Mouse (Mus musculus): ENCODE results near the gene Pcp4l1. TPM values are rescaled to one million over a fixed set of nuclear protein-coding genes. Genes with fewer than 3 reads are reported as not detected.
A peak's percentile ranks its signal among the peaks of the same experiment; 100 is the strongest.

The Pcp4l1 gene
- total and polyA plus RNA-seq, 3 experiments: 165 to 283 (median 255) TPM

DNA sequence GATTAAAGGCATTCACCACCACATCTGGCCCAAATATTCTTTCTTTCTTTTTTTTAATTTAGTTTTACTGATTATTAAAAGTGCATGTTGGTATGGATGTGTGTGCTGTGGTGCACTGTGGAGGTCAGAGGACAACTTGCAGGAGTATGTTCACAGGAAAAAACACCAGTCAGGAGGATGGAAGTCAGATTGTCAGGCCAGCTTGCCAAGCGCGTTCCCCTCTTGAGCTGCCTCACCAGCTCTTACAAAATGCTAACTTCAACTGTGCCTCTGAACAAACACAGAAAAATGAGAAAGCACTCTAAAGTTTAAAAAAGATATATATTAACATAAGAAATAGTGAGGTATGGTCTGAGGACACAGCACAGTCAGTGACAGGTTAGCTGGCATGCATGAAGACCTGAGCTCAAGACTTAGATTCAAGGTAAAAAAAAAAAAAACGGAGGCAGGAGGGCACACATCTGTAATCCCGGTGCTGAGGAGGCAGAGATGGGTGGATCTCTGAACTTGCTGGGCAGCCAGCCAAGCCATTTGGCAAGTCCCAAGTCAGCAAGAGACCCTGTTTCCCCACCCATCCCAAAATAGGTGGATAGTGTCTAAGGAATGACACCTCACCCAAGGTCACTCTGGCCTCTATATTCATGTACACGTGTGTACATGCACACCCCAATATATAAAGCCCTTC, 16.4 kb downstream of the Pcp4l1 start:
- DNase-seq: no peak
- intact Hi-C loops (cut with DNase I): no loop called here
- Histone ChIP-seq H3K27ac (peak overlapping the region; percentile 10; the same call in 1 of the 2 replicates), H3K36me3 (ENCODE audit: control insufficient read depth, insufficient read depth, low read length) (peaks cover 4% of the 10 kb centered on the region), H3K4me3 (no peak overlapping the region), H3K79me2 (replicated peaks; ENCODE audit: control insufficient read depth, insufficient read depth, low read length) (no peaks in the 10 kb centered on the region), H3K9ac (ENCODE audit: low read depth, low read length) (no peak overlapping the region), H3K27me3 (ENCODE audit: control insufficient read depth, insufficient read depth, low read length) (no peaks in the 10 kb centered on the region), H3K4me1 (ENCODE audit: control insufficient read depth, insufficient read depth, low read length) (peaks cover 12% of the 10 kb centered on the region)
- TF ChIP-seq POLR2A (IDR thresholded peaks at IDR 0.05; ENCODE audit: insufficient read depth, low read depth, low read length): no peak
- no peak for TF ChIP-seq CTCF (IDR thresholded peaks at IDR 0.05)
- no peak for TF ChIP-seq EP300 (IDR thresholded peaks at IDR 0.05; ENCODE audit: insufficient read depth, low read depth, low read length)
- 25% methylated on average over 5 of the region's 5 CpGs for WGBS

DNA sequence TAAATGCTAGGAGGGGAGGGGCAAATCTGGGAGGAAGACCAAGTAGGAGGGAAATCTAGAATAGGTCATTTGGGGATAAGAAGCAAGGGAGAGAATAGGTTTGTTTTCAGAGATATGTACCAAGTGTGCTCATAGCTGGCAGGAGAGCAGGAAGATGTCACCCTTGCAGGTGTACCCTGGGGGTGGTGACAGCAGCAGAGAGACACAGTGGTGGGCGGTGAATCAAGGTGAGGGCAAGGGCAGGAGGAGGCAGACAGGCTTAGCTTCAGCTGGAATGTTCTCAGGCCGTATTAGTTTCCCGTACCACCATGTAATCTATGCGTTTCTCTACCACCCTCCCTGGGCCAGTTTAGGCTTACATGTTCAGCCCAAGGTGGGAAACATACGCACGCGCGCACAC, 23.3 kb downstream of the Pcp4l1 start:
- intact Hi-C loops (cut with DNase I): no loop called here
- H3K9ac ChIP-seq (ENCODE audit: low read depth, low read length): no peak overlapping the region; the same call in 1 of the 2 replicates
- H3K4me1 ChIP-seq (ENCODE audit: control insufficient read depth, insufficient read depth, low read length): peaks cover 8% of the 10 kb centered on the region
- H3K27ac ChIP-seq: peak overlapping the region; percentile 81
- no peaks in the 10 kb centered on the region for H3K27me3 ChIP-seq (ENCODE audit: control insufficient read depth, insufficient read depth, low read length)
- H3K4me3 ChIP-seq: no peak overlapping the region
- 86% methylated on average over 8 of the region's 8 CpGs for WGBS
- no peak for DNase-seq
- no peak for TF ChIP-seq POLR2A (IDR thresholded peaks at IDR 0.05; ENCODE audit: insufficient read depth, low read depth, low read length)
- no peak for TF ChIP-seq CTCF (IDR thresholded peaks at IDR 0.05)
- no peak for TF ChIP-seq EP300 (IDR thresholded peaks at IDR 0.05; ENCODE audit: insufficient read depth, low read depth, low read length)
- H3K79me2 ChIP-seq (replicated peaks; ENCODE audit: control insufficient read depth, insufficient read depth, low read length): no peaks in the 10 kb centered on the region
- peaks cover 17% of the 10 kb centered on the region for H3K36me3 ChIP-seq (ENCODE audit: control insufficient read depth, insufficient read depth, low read length)

DNA sequence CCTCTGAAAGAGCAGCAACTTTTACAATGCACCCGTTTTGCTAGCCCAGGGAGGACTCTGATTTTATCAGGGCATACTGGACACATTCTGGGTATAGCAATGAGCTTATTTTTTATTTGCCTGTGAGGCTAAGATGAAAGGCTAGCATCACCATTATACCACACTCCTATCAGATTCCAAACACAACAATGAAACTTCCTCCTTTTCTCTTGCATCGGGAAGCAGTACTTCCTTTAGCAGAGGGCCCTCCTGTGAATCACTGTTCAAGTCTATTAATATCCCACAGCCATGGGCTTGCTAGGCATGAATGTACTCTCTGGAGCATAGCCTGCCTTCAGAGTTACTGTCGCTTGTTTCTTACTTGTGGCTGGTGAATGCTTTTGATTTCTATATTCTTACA, 24.9 kb downstream of the Pcp4l1 start:
- no peaks in the 10 kb centered on the region for H3K79me2 ChIP-seq (replicated peaks; ENCODE audit: control insufficient read depth, insufficient read depth, low read length)
- no peak for TF ChIP-seq EP300 (IDR thresholded peaks at IDR 0.05; ENCODE audit: insufficient read depth, low read depth, low read length)
- TF ChIP-seq CTCF (IDR thresholded peaks at IDR 0.05): no peak
- peak; percentile 60; the same call in 1 of the 2 replicates for TF ChIP-seq POLR2A (IDR thresholded peaks at IDR 0.05; ENCODE audit: insufficient read depth, low read depth, low read length)
- no peaks in the 10 kb centered on the region for H3K27me3 ChIP-seq (ENCODE audit: control insufficient read depth, insufficient read depth, low read length)
- no peak overlapping the region for H3K9ac ChIP-seq (ENCODE audit: low read depth, low read length)
- DNase-seq: no peak
- H3K4me3 ChIP-seq: no peak overlapping the region
- peaks cover 17% of the 10 kb centered on the region for H3K36me3 ChIP-seq (ENCODE audit: control insufficient read depth, insufficient read depth, low read length)
- 12% methylated on average over 3 of the region's 3 CpGs for WGBS
- intact Hi-C loops (cut with DNase I): no loop called here
- H3K4me1 ChIP-seq (ENCODE audit: control insufficient read depth, insufficient read depth, low read length): peaks cover 8% of the 10 kb centered on the region
- peak overlapping the region; percentile 81 for H3K27ac ChIP-seq

DNA sequence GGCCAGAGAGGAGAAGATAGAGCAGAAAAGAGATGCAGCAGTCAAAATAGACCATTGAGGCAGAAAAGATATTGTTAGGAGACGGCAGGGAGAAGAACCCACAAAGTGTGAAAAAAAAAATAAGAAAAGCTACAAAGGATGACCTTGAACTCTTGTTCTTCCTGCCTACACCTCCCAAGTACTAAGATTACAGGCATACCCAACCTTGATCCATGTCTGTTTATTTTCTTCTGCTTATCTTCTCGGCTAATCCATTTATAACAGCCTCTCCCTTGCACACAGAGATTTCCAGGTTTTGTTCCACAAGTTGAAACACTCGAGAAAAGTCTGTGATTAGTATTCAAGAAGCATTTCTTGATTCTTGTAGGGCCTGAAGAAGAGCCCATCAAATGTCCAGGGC, 26.2 kb downstream of the Pcp4l1 start:
- DNase-seq: no peak
- Histone ChIP-seq H3K4me3 (no peak overlapping the region), H3K9ac (ENCODE audit: low read depth, low read length) (no peak overlapping the region), H3K36me3 (ENCODE audit: control insufficient read depth, insufficient read depth, low read length) (peaks cover 17% of the 10 kb centered on the region), H3K27me3 (ENCODE audit: control insufficient read depth, insufficient read depth, low read length) (no peaks in the 10 kb centered on the region), H3K4me1 (ENCODE audit: control insufficient read depth, insufficient read depth, low read length) (peaks cover 8% of the 10 kb centered on the region), H3K79me2 (replicated peaks; ENCODE audit: control insufficient read depth, insufficient read depth, low read length) (no peaks in the 10 kb centered on the region), H3K27ac (peak overlapping the region; percentile 81)
- intact Hi-C loops (cut with DNase I): no loop called here
- 35% methylated on average over 3 of the region's 3 CpGs for WGBS
- no peak for TF ChIP-seq POLR2A (IDR thresholded peaks at IDR 0.05; ENCODE audit: insufficient read depth, low read depth, low read length)
- no peak for TF ChIP-seq CTCF (IDR thresholded peaks at IDR 0.05)

DNA sequence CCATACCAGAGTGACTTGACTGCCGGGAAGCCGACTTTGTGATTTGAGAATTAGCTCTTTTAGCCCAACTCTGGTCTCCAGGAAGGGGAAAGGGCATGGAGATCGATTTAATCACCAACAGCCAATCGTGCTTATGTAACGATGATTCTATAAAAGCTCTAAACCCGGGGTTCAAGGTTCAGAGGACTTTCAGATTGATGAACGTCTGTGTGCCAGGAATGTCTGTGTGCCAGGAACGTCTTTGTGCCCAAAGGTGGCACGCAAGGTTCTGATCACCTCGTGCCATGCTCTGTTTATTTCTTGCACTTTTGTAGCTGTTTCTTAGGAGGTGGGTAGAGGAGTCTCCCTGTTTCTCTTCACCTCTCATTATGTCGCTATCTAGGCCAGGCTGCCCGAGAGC, 27.2 kb downstream of the Pcp4l1 start:
- DNase-seq: no peak
- no peak for TF ChIP-seq CTCF (IDR thresholded peaks at IDR 0.05)
- TF ChIP-seq EP300 (IDR thresholded peaks at IDR 0.05; ENCODE audit: insufficient read depth, low read depth, low read length): no peak
- TF ChIP-seq POLR2A (IDR thresholded peaks at IDR 0.05; ENCODE audit: insufficient read depth, low read depth, low read length): no peak
- Histone ChIP-seq H3K27ac (no peak overlapping the region), H3K9ac (ENCODE audit: low read depth, low read length) (no peak overlapping the region), H3K27me3 (ENCODE audit: control insufficient read depth, insufficient read depth, low read length) (no peaks in the 10 kb centered on the region), H3K79me2 (replicated peaks; ENCODE audit: control insufficient read depth, insufficient read depth, low read length) (no peaks in the 10 kb centered on the region), H3K36me3 (ENCODE audit: control insufficient read depth, insufficient read depth, low read length) (peaks cover 17% of the 10 kb centered on the region), H3K4me3 (no peak overlapping the region), H3K4me1 (ENCODE audit: control insufficient read depth, insufficient read depth, low read length) (peaks cover 8% of the 10 kb centered on the region)
- intact Hi-C loops (cut with DNase I): no loop called here
- 85% methylated on average over 12 of the region's 12 CpGs for WGBS

DNA sequence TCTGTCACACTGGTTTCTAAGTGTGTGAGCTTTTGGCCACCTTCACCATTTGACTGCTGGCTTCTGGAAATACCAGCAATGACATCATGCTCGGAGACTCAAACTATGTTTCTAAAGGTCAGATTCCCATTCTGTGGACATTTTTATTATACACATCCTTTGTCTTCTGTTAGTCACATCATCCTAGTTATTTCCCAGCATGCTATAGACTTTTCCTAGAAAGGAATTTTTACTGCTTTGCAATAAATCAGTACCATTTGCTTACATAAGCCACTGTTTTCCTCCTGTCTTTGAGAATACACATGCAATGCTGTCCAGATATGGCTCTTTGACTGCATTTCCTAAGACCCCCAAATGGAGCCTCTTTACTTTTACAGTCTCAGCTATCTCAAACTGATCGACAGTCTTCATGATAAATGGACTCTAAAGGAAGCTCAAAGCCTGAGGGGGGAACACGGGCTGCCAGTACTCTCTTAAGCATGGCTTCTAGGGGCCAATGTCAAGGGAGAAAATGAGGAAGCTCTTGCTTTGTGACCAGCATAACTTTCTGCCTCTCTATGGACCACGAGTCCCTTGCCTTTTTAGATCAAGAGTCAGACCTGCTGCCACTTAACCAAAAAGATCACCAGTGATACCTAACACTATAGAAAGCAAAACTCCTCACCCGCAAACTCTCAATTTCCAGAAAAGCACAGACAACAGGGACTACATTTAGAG, 30.3 kb downstream of the Pcp4l1 start:
- 77% methylated on average over 5 of the region's 5 CpGs for WGBS
- intact Hi-C loops (cut with DNase I): loop anchor here (2.0 kb wide), 1 partner anchor 27 kb away; no protein-coding TSS in a partner anchor
- peaks cover 3% of the 10 kb centered on the region for H3K4me1 ChIP-seq (ENCODE audit: control insufficient read depth, insufficient read depth, low read length)
- H3K9ac ChIP-seq (ENCODE audit: low read depth, low read length): no peak overlapping the region
- no peak for TF ChIP-seq CTCF (IDR thresholded peaks at IDR 0.05)
- TF ChIP-seq POLR2A (IDR thresholded peaks at IDR 0.05; ENCODE audit: insufficient read depth, low read depth, low read length): no peak
- TF ChIP-seq EP300 (IDR thresholded peaks at IDR 0.05; ENCODE audit: insufficient read depth, low read depth, low read length): no peak
- H3K27ac ChIP-seq: no peak overlapping the region
- DNase-seq: no peak
- no peaks in the 10 kb centered on the region for H3K27me3 ChIP-seq (ENCODE audit: control insufficient read depth, insufficient read depth, low read length)
- no peaks in the 10 kb centered on the region for H3K79me2 ChIP-seq (replicated peaks; ENCODE audit: control insufficient read depth, insufficient read depth, low read length)
- no peak overlapping the region for H3K4me3 ChIP-seq
- peaks cover 7% of the 10 kb centered on the region for H3K36me3 ChIP-seq (ENCODE audit: control insufficient read depth, insufficient read depth, low read length)

All from heart, adult 2 months (tissue).